Mouse (Mus musculus) G1E (cell line): Measurements from ENCODE around the gene Ccnc. TPM values are rescaled to one million over a fixed set of nuclear protein-coding genes. Genes with fewer than 3 reads are reported as not detected.
A peak's percentile ranks its signal among the peaks of the same experiment; 100 is the strongest.

Experiments
- ATAC-seq: 2 replicates; pipeline ENCODE4 v1.8.0; 2016; ENCODE audit warnings: mild to moderate bottlenecking; ENCODE audit not compliant: insufficient number of reproducible peaks, poor library complexity, low FRiP score, severe bottlenecking; ENCODE audit errors: extremely low read depth
- DNase-seq: peaks from one replicate; pipeline ENCODE4 v3.0.0; 2012; ENCODE audit warnings: low spot score
- H3K27me3 ChIP-seq: 2 replicates; pipeline ENCODE4 v1.6.1; 2012; ENCODE audit warnings: mild to moderate bottlenecking, low read length, inconsistent platforms; ENCODE audit not compliant: insufficient read depth
- H3K36me3 ChIP-seq: replicated peaks from 2 replicates; pipeline ENCODE3; 2012; ENCODE audit warnings: mild to moderate bottlenecking, inconsistent platforms
- H3K4me1 ChIP-seq: 2 replicates; pipeline ENCODE4 v1.6.1; 2012; ENCODE audit warnings: low read depth, low read length, inconsistent platforms, mixed read lengths; ENCODE audit not compliant: insufficient read depth
- H3K4me3 ChIP-seq: 2 replicates; pipeline ENCODE4 v1.5.1; 2012; ENCODE audit warnings: low read depth, mild to moderate bottlenecking, inconsistent platforms, low read length, moderate library complexity, mixed read lengths
- H3K9me3 ChIP-seq: replicated peaks from 2 replicates; pipeline ENCODE4 v1.6.1; 2012; ENCODE audit warnings: inconsistent platforms
- CTCF ChIP-seq: IDR thresholded peaks from 2 replicates; pipeline ENCODE4 v1.5.1; 2012; ENCODE audit warnings: low read depth, low read length, inconsistent platforms, mixed read lengths
- GATA1 ChIP-seq: IDR thresholded peaks from 2 replicates; pipeline ENCODE4 v1.6.1; 2012; ENCODE audit warnings: borderline replicate concordance, low read length, inconsistent platforms, mixed read lengths
- GATA2 ChIP-seq: IDR thresholded peaks from 2 replicates; pipeline ENCODE4 v1.6.1; 2012; ENCODE audit warnings: low read depth, low read length, inconsistent platforms, borderline replicate concordance
- POLR2AphosphoS5 ChIP-seq: IDR thresholded peaks from 2 replicates; pipeline ENCODE4 v1.6.1; 2012; ENCODE audit warnings: low read depth, low read length, inconsistent platforms; ENCODE audit not compliant: insufficient replicate concordance
- TAL1 ChIP-seq: conservative IDR thresholded peaks from 2 replicates; pipeline ENCODE4 v1.6.1; 2012; ENCODE audit warnings: low read depth, low read length, inconsistent platforms, mixed read lengths
- polyA plus RNA-seq: library from polyadenylated mRNA; stranded (reverse); fragments of >175 nt; gene quantifications from 2 replicates; pipeline ENCODE4 v1.2.3, GENCODE M21; 2012
- total RNA-seq, 2 experiments: library from RNA; stranded (forward) in 1 of 2; stranded (reverse) in 1 of 2; fragments of 200-1000 nt in 1 of 2; fragments of >200 nt in 1 of 2; fragmentation: Nextera tagmentation in 1 of 2; gene quantifications; 2 replicates each; pipeline ENCODE4 v1.2.3; 2014 to 2017

The Ccnc gene
- total RNA-seq (2014; fragmentation: Nextera tagmentation): 56.1 and 68.4 TPM in 2 replicates
- total RNA-seq (2017): 38.3 and 46.1 TPM in 2 replicates
- polyA plus RNA-seq: 0.47 and 1.9 TPM in 2 replicates

DNA sequence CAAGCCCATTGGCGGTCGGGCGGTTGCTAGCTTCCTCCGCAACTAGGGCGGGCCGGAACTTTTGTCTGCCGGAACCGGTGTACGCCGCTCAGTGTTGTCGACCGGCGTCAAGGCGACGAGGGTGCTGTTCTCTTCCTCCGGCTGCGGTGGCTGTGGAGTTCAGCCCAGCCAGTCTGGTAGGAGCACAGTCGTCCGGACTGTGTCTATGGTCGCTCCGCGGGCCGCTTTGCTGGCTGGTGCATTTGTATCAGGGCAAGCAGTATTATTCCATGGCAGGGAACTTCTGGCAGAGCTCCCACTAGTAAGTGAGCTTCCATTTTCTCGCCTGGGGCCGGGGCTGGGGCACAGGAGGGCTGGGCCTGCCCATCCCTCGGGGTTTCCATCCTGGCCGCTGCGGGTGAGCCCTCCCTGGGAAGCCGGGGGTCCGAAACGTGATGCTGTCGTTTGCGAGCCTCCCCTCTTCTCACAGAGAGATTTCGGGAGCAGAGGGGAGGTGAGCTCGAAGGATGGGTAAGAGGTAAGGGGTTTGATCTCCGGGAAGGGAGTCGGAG is at the start of gene Ccnc:
TSS of gene Ccnc (plus strand) at position 87 of the 551 bp plus-strand sequence.
- Histone ChIP-seq H3K9me3 (no peaks in the 10 kb centered on the region), H3K27me3 (peaks cover 5% of the 10 kb centered on the region), H3K4me3 (peak within 1 kb of the TSS; percentile 88), H3K36me3 (peaks cover 10% of the 10 kb centered on the region), H3K4me1 (peaks cover 17% of the 10 kb centered on the region)
- ATAC-seq: peak; percentile 96
- DNase-seq: peak; percentile 85
- TF ChIP-seq CTCF (no peak), POLR2AphosphoS5 (no peak), TAL1 (no peak), GATA1 (no peak), GATA2 (no peak)

DNA sequence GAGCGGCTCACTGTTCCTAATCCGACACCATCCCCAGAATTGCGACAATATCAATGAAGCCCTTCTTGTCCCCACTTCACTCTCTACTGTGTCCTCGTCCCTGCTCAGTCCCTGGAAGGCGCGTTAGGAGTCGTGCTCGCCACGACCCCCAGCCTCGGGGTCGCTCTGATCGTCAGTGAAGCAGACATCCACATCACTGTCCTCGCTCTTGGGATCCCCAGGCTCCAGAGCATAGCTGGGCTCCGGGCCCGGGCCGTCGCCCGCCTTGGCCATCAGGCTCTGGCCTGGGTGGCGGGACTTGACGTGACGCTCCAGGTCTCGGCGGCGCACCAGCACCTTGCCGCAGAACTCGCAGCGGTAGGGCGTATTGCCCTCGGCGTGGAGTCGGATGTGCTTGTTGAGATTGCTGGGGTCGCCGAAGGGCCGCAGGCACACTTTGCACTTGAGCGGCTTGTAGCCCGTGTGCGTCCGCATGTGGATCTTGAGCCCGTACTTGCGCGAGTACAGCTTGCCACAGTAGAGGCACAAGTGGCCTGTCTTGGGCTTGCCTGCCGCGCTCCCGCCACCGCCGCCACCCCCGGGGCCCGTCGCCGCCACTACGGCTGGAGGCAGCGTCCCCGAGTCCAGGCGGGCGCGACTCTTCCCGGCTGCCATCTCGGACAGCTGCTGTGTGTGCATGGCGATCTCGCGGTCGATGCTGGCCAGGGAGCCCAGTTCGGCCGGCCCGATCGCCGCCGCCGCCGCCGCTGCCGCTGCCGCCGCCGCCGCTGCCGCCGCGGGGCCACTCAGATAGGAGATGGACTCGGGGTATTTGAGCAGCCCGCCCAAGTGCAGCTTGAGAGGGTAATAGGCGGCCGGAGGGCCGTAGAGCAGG is 49.2 kb upstream of the Ccnc start:
- H3K4me3 ChIP-seq: no peak overlapping the region
- peaks cover 16% of the 10 kb centered on the region for H3K9me3 ChIP-seq
- H3K4me1 ChIP-seq: no peaks in the 10 kb centered on the region; the same call in 1 of the 2 replicates
- no peak for DNase-seq
- TF ChIP-seq POLR2AphosphoS5: no peak
- TF ChIP-seq GATA2: no peak
- no peak for TF ChIP-seq GATA1
- TF ChIP-seq TAL1: no peak
- TF ChIP-seq CTCF: no peak
- no peaks in the 10 kb centered on the region for H3K36me3 ChIP-seq
- peaks cover 10% of the 10 kb centered on the region; the same call in 1 of the 2 replicates for H3K27me3 ChIP-seq
- ATAC-seq: no peak

DNA sequence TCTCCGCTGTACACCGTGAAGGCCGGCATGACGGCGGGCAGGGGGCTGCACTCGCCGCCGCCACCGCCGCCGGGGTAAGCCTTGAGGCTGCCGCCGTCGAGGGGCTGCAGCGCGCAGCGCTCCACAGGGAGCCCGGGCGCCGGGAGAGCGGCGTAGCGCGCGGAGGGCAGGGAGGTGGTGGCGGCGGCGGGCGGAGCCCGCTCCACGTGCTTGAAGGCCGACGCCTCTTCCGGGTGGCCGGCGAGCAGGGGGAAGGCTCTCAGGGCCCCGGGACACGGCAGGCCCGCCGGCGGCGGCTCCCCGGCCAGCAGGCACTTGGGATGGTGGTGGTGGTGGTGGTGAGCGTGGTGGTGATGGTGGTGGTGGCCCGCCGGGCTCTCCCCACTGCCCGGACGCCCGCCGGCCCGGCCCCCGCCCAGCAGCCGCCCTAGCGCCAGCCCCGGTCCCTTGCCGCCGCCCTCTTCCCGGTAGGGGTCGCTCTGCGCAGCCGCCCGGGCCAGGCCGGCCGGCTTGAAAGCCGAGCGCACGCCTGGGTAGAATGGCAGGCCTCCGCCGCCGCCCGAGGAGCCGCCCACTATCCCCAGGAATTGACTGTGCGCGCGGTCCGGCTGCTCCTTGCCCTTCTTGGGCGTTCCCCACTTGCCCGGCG is 48.4 kb upstream of the Ccnc start:
- Histone ChIP-seq H3K27me3 (peaks cover 8% of the 10 kb centered on the region; the same call in 1 of the 2 replicates), H3K9me3 (peaks cover 16% of the 10 kb centered on the region), H3K4me3 (no peak overlapping the region), H3K4me1 (no peaks in the 10 kb centered on the region; the same call in 1 of the 2 replicates), H3K36me3 (no peaks in the 10 kb centered on the region)
- no peak for TF ChIP-seq POLR2AphosphoS5
- no peak for TF ChIP-seq TAL1
- TF ChIP-seq GATA1: no peak
- DNase-seq (no peak), ATAC-seq (no peak)

DNA sequence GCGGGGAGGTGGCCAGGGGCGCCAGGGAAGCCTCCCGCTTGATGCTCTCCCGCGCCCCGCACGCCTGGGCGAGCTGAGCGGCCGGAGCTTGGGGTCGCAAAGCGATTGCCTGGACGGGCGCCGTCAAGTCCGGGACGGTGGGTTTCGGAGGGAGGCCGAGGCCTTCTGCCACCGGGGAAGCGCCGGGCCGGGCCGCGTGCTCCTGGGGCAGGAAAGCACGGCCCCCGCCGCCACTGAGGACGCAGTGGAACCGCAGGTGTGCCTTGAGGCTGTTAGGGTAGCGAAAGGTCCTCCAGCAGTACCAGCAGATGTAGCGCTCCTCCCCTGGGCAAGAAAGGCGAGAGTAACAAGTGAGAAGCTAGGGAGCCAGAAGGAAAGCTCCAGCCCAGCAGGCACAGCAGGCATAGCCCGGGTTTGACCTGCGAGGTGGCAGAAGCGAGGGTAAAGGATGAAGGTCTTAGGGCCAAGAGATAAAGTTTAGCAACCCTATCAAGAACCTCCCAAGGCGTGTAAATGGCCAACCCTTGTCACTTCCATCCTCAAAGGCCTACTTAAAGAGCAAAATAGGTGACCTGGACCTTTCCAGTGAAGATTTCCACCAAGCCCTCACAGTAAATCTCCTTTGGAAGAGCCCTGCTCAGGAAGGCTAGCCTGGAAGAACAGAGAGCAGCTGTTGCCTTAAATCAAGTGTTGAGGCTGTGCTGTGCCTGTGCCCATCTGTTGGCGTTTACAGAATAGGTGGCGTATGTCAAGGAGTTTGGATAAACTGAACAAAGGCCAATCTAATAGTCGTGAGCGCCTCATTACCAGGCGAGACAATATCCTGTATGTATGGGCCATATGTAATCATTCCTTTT is 47.6 kb upstream of the Ccnc start:
- no peak for ATAC-seq
- Histone ChIP-seq H3K36me3 (no peaks in the 10 kb centered on the region), H3K4me3 (no peak overlapping the region), H3K4me1 (no peaks in the 10 kb centered on the region), H3K9me3 (peaks cover 16% of the 10 kb centered on the region), H3K27me3 (peaks cover 5% of the 10 kb centered on the region; the same call in 1 of the 2 replicates)
- TF ChIP-seq POLR2AphosphoS5: no peak
- TF ChIP-seq TAL1: no peak
- TF ChIP-seq GATA1: no peak
- no peak for TF ChIP-seq GATA2
- no peak for TF ChIP-seq CTCF
- DNase-seq: no peak

DNA sequence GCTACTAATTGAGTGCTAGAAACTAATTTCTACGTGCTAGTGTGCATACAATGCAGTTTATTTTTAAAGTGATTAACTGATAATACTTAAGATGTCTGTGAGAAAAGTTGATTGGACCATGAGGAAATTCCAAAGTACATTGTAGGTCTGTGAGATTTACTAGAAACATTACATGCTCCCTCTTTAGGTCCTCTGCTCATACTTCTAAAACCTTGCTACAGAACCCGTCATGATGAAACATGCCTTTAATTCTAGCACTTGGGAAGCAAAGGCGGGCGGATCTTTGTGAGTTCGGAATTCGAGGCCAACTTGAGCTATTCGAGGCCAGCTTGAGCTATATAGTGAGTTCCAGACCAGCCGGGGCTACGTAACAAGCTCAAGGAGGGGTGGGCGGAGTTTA is 46.5 kb upstream of the Ccnc start:
- DNase-seq (no peak), ATAC-seq (no peak)
- H3K9me3 ChIP-seq: peaks cover 16% of the 10 kb centered on the region
- peaks cover 14% of the 10 kb centered on the region; the same call in 1 of the 2 replicates for H3K27me3 ChIP-seq
- TF ChIP-seq CTCF (no peak), GATA2 (no peak), TAL1 (no peak), POLR2AphosphoS5 (no peak), GATA1 (no peak)
- H3K4me1 ChIP-seq: no peaks in the 10 kb centered on the region; the same call in 1 of the 2 replicates
- H3K36me3 ChIP-seq: no peaks in the 10 kb centered on the region
- H3K4me3 ChIP-seq: no peak overlapping the region
